Mouse (Mus musculus) spleen, embryonic (tissue): ENCODE measurements around the gene Kdm2b.

ENCODE experiments used
- CTCF ChIA-PET: fragments of 350-600 bp; sonication (Branson Sonifier 250); formaldehyde crosslinking; loops from one replicate; lab custom pipeline; 2022; lab: Charles Lee

Gene Kdm2b

GRCm38 (mm10) chr5:122985276-122985675, 4.3 kb downstream of the Kdm2b start:
- CTCF ChIA-PET, result no interaction called here

GRCm38 (mm10) chr5:122984483-122984882, 5.1 kb downstream of the Kdm2b start:
- CTCF ChIA-PET, result no interaction called here

GRCm38 (mm10) chr5:122978970-122979369, 10.7 kb downstream of the Kdm2b start:
- CTCF ChIA-PET, result no interaction called here

- CTCF ChIA-PET, result interaction anchor here (0.6 kb wide), 1 partner anchor 351 kb away, joined by 16 read pairs; no protein-coding TSS in a partner anchor
These were observed 14.9 kb downstream of the Kdm2b start for GRCm38 (mm10) chr5:122974701-122975100.

- CTCF ChIA-PET, result no interaction called here
These were observed 17.5 kb downstream of the Kdm2b start for GRCm38 (mm10) chr5:122972116-122972515.

- CTCF ChIA-PET, result no interaction called here
These were observed 18.2 kb downstream of the Kdm2b start for GRCm38 (mm10) chr5:122971438-122971837.

GRCm38 (mm10) chr5:122970056-122970455, 19.6 kb downstream of the Kdm2b start:
- CTCF ChIA-PET, result interaction anchor here (0.6 to 1.4 kb wide), 4 partner anchors 44 to 688 kb away, joined by 3 to 4 read pairs (median 3); no protein-coding TSS in a partner anchor

- CTCF ChIA-PET, result interaction anchor here (0.7 to 1.4 kb wide), 5 partner anchors 43 to 91 kb away, joined by 3 to 4 read pairs (median 3); no protein-coding TSS in a partner anchor
These were observed 21.3 kb downstream of the Kdm2b start for GRCm38 (mm10) chr5:122968322-122968721.

- CTCF ChIA-PET, result no interaction called here
These were observed 24.2 kb downstream of the Kdm2b start for GRCm38 (mm10) chr5:122965427-122965826.

GRCm38 (mm10) chr5:122964853-122965252, 24.8 kb downstream of the Kdm2b start:
- CTCF ChIA-PET, result interaction anchor here (0.6 kb wide), 1 partner anchor 75 kb away, joined by 7 read pairs; no protein-coding TSS in a partner anchor

GRCm38 (mm10) chr5:122961905-122962304, 27.7 kb downstream of the Kdm2b start:
- CTCF ChIA-PET, result no interaction called here

- CTCF ChIA-PET, result no interaction called here
These were observed 30.2 kb downstream of the Kdm2b start for GRCm38 (mm10) chr5:122959391-122959790.

GRCm38 (mm10) chr5:122956059-122956458, 33.6 kb downstream of the Kdm2b start:
- CTCF ChIA-PET, result no interaction called here

- CTCF ChIA-PET, result interaction anchor here (0.5 to 0.6 kb wide), 2 partner anchors 96 to 106 kb away, joined by 3 to 8 read pairs; no protein-coding TSS in a partner anchor
These were observed 37.5 kb downstream of the Kdm2b start for GRCm38 (mm10) chr5:122951913-122952641.

- CTCF ChIA-PET, result interaction anchor here (0.6 to 0.7 kb wide), 3 partner anchors 37 to 863 kb away, joined by 3 to 22 read pairs (median 5); no protein-coding TSS in a partner anchor
These were observed 38.3 kb downstream of the Kdm2b start for GRCm38 (mm10) chr5:122951056-122951912.

GRCm38 (mm10) chr5:122950329-122950953, 39.2 kb downstream of the Kdm2b start:
- CTCF ChIA-PET, result interaction anchor here (0.7 kb wide), 1 partner anchor 864 kb away, joined by 22 read pairs; no protein-coding TSS in a partner anchor

GRCm38 (mm10) chr5:122949101-122949500, 40.5 kb downstream of the Kdm2b start:
- CTCF ChIA-PET, result interaction anchor here (0.7 kb wide), 1 partner anchor 36 kb away, joined by 3 read pairs; no protein-coding TSS in a partner anchor

GRCm38 (mm10) chr5:122947534-122947933, 42.1 kb downstream of the Kdm2b start:
- CTCF ChIA-PET, result no interaction called here

GRCm38 (mm10) chr5:122938676-122939075, 50.9 kb downstream of the Kdm2b start:
- CTCF ChIA-PET, result no interaction called here

- CTCF ChIA-PET, result interaction anchor here (0.7 kb wide), 1 partner anchor 691 kb away, joined by 3 read pairs; no protein-coding TSS in a partner anchor
These were observed 51.6 kb downstream of the Kdm2b start for GRCm38 (mm10) chr5:122937958-122938540.

- CTCF ChIA-PET, result interaction anchor here (0.7 kb wide), 1 partner anchor 690 kb away, joined by 3 read pairs; no protein-coding TSS in a partner anchor
These were observed 52.6 kb downstream of the Kdm2b start for GRCm38 (mm10) chr5:122937031-122937430.
